Mouse (Mus musculus): ENCODE data around the gene St3gal3. TPM values are rescaled to one million over a fixed set of nuclear protein-coding genes. Genes with fewer than 3 reads are reported as not detected.
A peak's percentile ranks its signal among the peaks of the same experiment; 100 is the strongest.

Gene St3gal3
- polyA plus RNA-seq, 1 experiment from 2014 or later = 14.1 TPM

- Histone ChIP-seq H3K4me3 (replicated peaks; ENCODE audit: low read length) (no peak overlapping the region), H3K27me3 (replicated peaks; ENCODE audit: control insufficient read depth, insufficient read depth, low read length) (no peaks in the 10 kb centered on the region), H3K27ac (ENCODE audit: low read length) (no peak overlapping the region), H3K9me3 (ENCODE audit: control insufficient read depth, low read length) (no peaks in the 10 kb centered on the region), H3K4me1 (replicated peaks; ENCODE audit: control insufficient read depth, insufficient read depth, low read length) (peaks cover 3% of the 10 kb centered on the region), H3K9ac (replicated peaks; ENCODE audit: low read depth, low read length) (no peak overlapping the region), H3K4me2 (ENCODE audit: low read length) (no peak overlapping the region), H3K36me3 (ENCODE audit: control insufficient read depth, insufficient read depth) (no peaks in the 10 kb centered on the region)
- no peak for ATAC-seq
- 82% methylated on average over 9 of the region's 9 CpGs for WGBS
Measured at GRCm38 (mm10) chr4:118010661-118011173, 124.0 kb downstream of the St3gal3 start.

GRCm38 (mm10) chr4:118008433-118009033, 126.2 kb downstream of the St3gal3 start:
- Histone ChIP-seq H3K4me3 (replicated peaks; ENCODE audit: low read length) (no peak overlapping the region), H3K27me3 (replicated peaks; ENCODE audit: control insufficient read depth, insufficient read depth, low read length) (no peaks in the 10 kb centered on the region), H3K9ac (replicated peaks; ENCODE audit: low read depth, low read length) (no peak overlapping the region), H3K9me3 (ENCODE audit: control insufficient read depth, low read length) (no peaks in the 10 kb centered on the region), H3K36me3 (ENCODE audit: control insufficient read depth, insufficient read depth) (no peaks in the 10 kb centered on the region), H3K27ac (ENCODE audit: low read length) (no peak overlapping the region), H3K4me2 (ENCODE audit: low read length) (no peak overlapping the region), H3K4me1 (replicated peaks; ENCODE audit: control insufficient read depth, insufficient read depth, low read length) (no peaks in the 10 kb centered on the region)
- ATAC-seq = no peak
- 78% methylated on average over 6 of the region's 6 CpGs for WGBS

GRCm38 (mm10) chr4:118001355-118001754, 133.4 kb downstream of the St3gal3 start:
- no peaks in the 10 kb centered on the region for H3K9me3 ChIP-seq (ENCODE audit: control insufficient read depth, low read length)
- H3K4me2 ChIP-seq (ENCODE audit: low read length) = no peak overlapping the region
- no peaks in the 10 kb centered on the region for H3K36me3 ChIP-seq (ENCODE audit: control insufficient read depth, insufficient read depth)
- H3K27ac ChIP-seq (ENCODE audit: low read length) = no peak overlapping the region
- H3K27me3 ChIP-seq (replicated peaks; ENCODE audit: control insufficient read depth, insufficient read depth, low read length) = no peaks in the 10 kb centered on the region
- no peak for ATAC-seq
- H3K4me3 ChIP-seq (replicated peaks; ENCODE audit: low read length) = no peak overlapping the region
- WGBS = 83% methylated on average over 10 of the region's 10 CpGs
- peaks cover 7% of the 10 kb centered on the region for H3K4me1 ChIP-seq (replicated peaks; ENCODE audit: control insufficient read depth, insufficient read depth, low read length)
- no peak overlapping the region for H3K9ac ChIP-seq (replicated peaks; ENCODE audit: low read depth, low read length)

GRCm38 (mm10) chr4:118000605-118001208, 134.0 kb downstream of the St3gal3 start:
- Histone ChIP-seq H3K4me2 (ENCODE audit: low read length) (no peak overlapping the region), H3K9ac (replicated peaks; ENCODE audit: low read depth, low read length) (no peak overlapping the region), H3K9me3 (ENCODE audit: control insufficient read depth, low read length) (no peaks in the 10 kb centered on the region), H3K4me3 (replicated peaks; ENCODE audit: low read length) (no peak overlapping the region), H3K27me3 (replicated peaks; ENCODE audit: control insufficient read depth, insufficient read depth, low read length) (no peaks in the 10 kb centered on the region), H3K36me3 (ENCODE audit: control insufficient read depth, insufficient read depth) (no peaks in the 10 kb centered on the region), H3K4me1 (replicated peaks; ENCODE audit: control insufficient read depth, insufficient read depth, low read length) (peaks cover 7% of the 10 kb centered on the region), H3K27ac (ENCODE audit: low read length) (no peak overlapping the region)
- WGBS = 69% methylated on average over 10 of the region's 10 CpGs
- no peak for ATAC-seq

GRCm38 (mm10) chr4:117999951-118000350, 134.8 kb downstream of the St3gal3 start:
- H3K27me3 ChIP-seq (replicated peaks; ENCODE audit: control insufficient read depth, insufficient read depth, low read length) = no peaks in the 10 kb centered on the region
- ATAC-seq = no peak
- H3K36me3 ChIP-seq (ENCODE audit: control insufficient read depth, insufficient read depth) = no peaks in the 10 kb centered on the region
- no peak overlapping the region for H3K27ac ChIP-seq (ENCODE audit: low read length)
- H3K9ac ChIP-seq (replicated peaks; ENCODE audit: low read depth, low read length) = no peak overlapping the region
- H3K9me3 ChIP-seq (ENCODE audit: control insufficient read depth, low read length) = no peaks in the 10 kb centered on the region
- H3K4me1 ChIP-seq (replicated peaks; ENCODE audit: control insufficient read depth, insufficient read depth, low read length) = peaks cover 7% of the 10 kb centered on the region
- H3K4me3 ChIP-seq (replicated peaks; ENCODE audit: low read length) = no peak overlapping the region
- 76% methylated on average over 7 of the region's 7 CpGs for WGBS
- no peak overlapping the region for H3K4me2 ChIP-seq (ENCODE audit: low read length)

- Histone ChIP-seq H3K27me3 (replicated peaks; ENCODE audit: control insufficient read depth, insufficient read depth, low read length) (no peaks in the 10 kb centered on the region), H3K9me3 (ENCODE audit: control insufficient read depth, low read length) (no peaks in the 10 kb centered on the region), H3K36me3 (ENCODE audit: control insufficient read depth, insufficient read depth) (no peaks in the 10 kb centered on the region), H3K4me2 (ENCODE audit: low read length) (0 out of 2 replicates have a peak overlapping the region, but pooled peaks have one; percentile 6), H3K27ac (ENCODE audit: low read length) (no peak overlapping the region), H3K4me3 (replicated peaks; ENCODE audit: low read length) (no peak overlapping the region), H3K9ac (replicated peaks; ENCODE audit: low read depth, low read length) (peak overlapping the region; percentile 1; the same call in 1 of the 2 replicates), H3K4me1 (replicated peaks; ENCODE audit: control insufficient read depth, insufficient read depth, low read length) (peaks cover 7% of the 10 kb centered on the region)
- 11% methylated on average over 20 of the region's 20 CpGs for WGBS
- ATAC-seq = no peak
Measured at GRCm38 (mm10) chr4:117997381-117998269, 137.1 kb downstream of the St3gal3 start.

- WGBS = 89% methylated on average over 5 of the region's 5 CpGs
- Histone ChIP-seq H3K4me1 (replicated peaks; ENCODE audit: control insufficient read depth, insufficient read depth, low read length) (peaks cover 7% of the 10 kb centered on the region), H3K27me3 (replicated peaks; ENCODE audit: control insufficient read depth, insufficient read depth, low read length) (no peaks in the 10 kb centered on the region), H3K4me2 (ENCODE audit: low read length) (no peak overlapping the region), H3K9ac (replicated peaks; ENCODE audit: low read depth, low read length) (no peak overlapping the region), H3K36me3 (ENCODE audit: control insufficient read depth, insufficient read depth) (no peaks in the 10 kb centered on the region), H3K27ac (ENCODE audit: low read length) (no peak overlapping the region), H3K9me3 (ENCODE audit: control insufficient read depth, low read length) (no peaks in the 10 kb centered on the region), H3K4me3 (replicated peaks; ENCODE audit: low read length) (no peak overlapping the region)
- ATAC-seq = no peak
Measured at GRCm38 (mm10) chr4:117996701-117997100, 138.0 kb downstream of the St3gal3 start.

- Histone ChIP-seq H3K4me1 (replicated peaks; ENCODE audit: control insufficient read depth, insufficient read depth, low read length) (peaks cover 7% of the 10 kb centered on the region), H3K36me3 (ENCODE audit: control insufficient read depth, insufficient read depth) (no peaks in the 10 kb centered on the region), H3K4me2 (ENCODE audit: low read length) (no peak overlapping the region), H3K9ac (replicated peaks; ENCODE audit: low read depth, low read length) (no peak overlapping the region), H3K27ac (ENCODE audit: low read length) (no peak overlapping the region), H3K27me3 (replicated peaks; ENCODE audit: control insufficient read depth, insufficient read depth, low read length) (no peaks in the 10 kb centered on the region), H3K9me3 (ENCODE audit: control insufficient read depth, low read length) (no peaks in the 10 kb centered on the region), H3K4me3 (replicated peaks; ENCODE audit: low read length) (no peak overlapping the region)
- WGBS = 100% methylated on average over 1 of the region's 1 CpGs
- ATAC-seq = no peak
Measured at GRCm38 (mm10) chr4:117995461-117995860, 139.3 kb downstream of the St3gal3 start.

- Histone ChIP-seq H3K27me3 (replicated peaks; ENCODE audit: control insufficient read depth, insufficient read depth, low read length) (no peaks in the 10 kb centered on the region), H3K4me3 (replicated peaks; ENCODE audit: low read length) (no peak overlapping the region), H3K36me3 (ENCODE audit: control insufficient read depth, insufficient read depth) (no peaks in the 10 kb centered on the region), H3K9ac (replicated peaks; ENCODE audit: low read depth, low read length) (no peak overlapping the region), H3K4me2 (ENCODE audit: low read length) (no peak overlapping the region), H3K27ac (ENCODE audit: low read length) (no peak overlapping the region), H3K9me3 (ENCODE audit: control insufficient read depth, low read length) (no peaks in the 10 kb centered on the region), H3K4me1 (replicated peaks; ENCODE audit: control insufficient read depth, insufficient read depth, low read length) (peaks cover 7% of the 10 kb centered on the region)
- ATAC-seq = no peak
- 86% methylated on average over 2 of the region's 2 CpGs for WGBS
Measured at GRCm38 (mm10) chr4:117993421-117993820, 141.3 kb downstream of the St3gal3 start.

Data from forebrain, embryonic 16.5 days (tissue).